Mouse (Mus musculus) limb, embryonic 14.5 days (tissue): ENCODE measurements around the gene Sgca. TPM values are rescaled to one million over a fixed set of nuclear protein-coding genes. Genes with fewer than 3 reads are reported as not detected.

ENCODE experiments used
- ATAC-seq: fragments of 200-750 bp; cut with Nextera tagmentation; 2 replicates; pipeline ENCODE4 v1.8.0; 2017; ENCODE audit warnings: low read depth, moderate number of reproducible peaks, moderate TSS enrichment; ENCODE audit not compliant: low FRiP score
- DNase-seq: peaks from one replicate; pipeline ENCODE4 v3.0.0-alpha.2; 2015; ENCODE audit warnings: low spot score
- H3K27ac ChIP-seq: fragments of 300-500 bp; sonication (generic); replicated peaks from 2 replicates; pipeline ENCODE4 v1.5.1; 2014; ENCODE audit warnings: low read depth, mild to moderate bottlenecking, low read length, moderate library complexity, mixed read lengths
- H3K27me3 ChIP-seq: fragments of 300-500 bp; sonication (generic); 2 replicates; pipeline ENCODE4 v1.6.1; 2014; ENCODE audit warnings: low read length, mixed read lengths; ENCODE audit not compliant: control insufficient read depth, insufficient read depth
- H3K36me3 ChIP-seq: fragments of 300-500 bp; sonication (generic); 2 replicates; pipeline ENCODE4 v1.6.1; 2014; ENCODE audit warnings: mild to moderate bottlenecking, low read length, moderate library complexity, mixed read lengths; ENCODE audit not compliant: control insufficient read depth, insufficient read depth
- H3K4me1 ChIP-seq: fragments of 300-500 bp; sonication (generic); 2 replicates; pipeline ENCODE4 v1.6.1; 2014; ENCODE audit warnings: antibody characterized with exemption, low read length, mixed read lengths; ENCODE audit not compliant: control insufficient read depth, insufficient read depth
- H3K4me2 ChIP-seq: fragments of 300-500 bp; sonication (generic); replicated peaks from 2 replicates; pipeline ENCODE4 v1.6.1; 2014; ENCODE audit warnings: low read depth, mild to moderate bottlenecking, low read length, moderate library complexity; ENCODE audit not compliant: severe bottlenecking
- H3K4me3 ChIP-seq: fragments of 300-500 bp; sonication (generic); replicated peaks from 2 replicates; pipeline ENCODE4 v1.5.1; 2014; ENCODE audit warnings: low read length
- H3K9ac ChIP-seq: fragments of 300-500 bp; sonication (generic); 2 replicates; pipeline ENCODE4 v1.6.1; 2014; ENCODE audit warnings: mild to moderate bottlenecking, low read depth, low read length, moderate library complexity; ENCODE audit not compliant: severe bottlenecking
- H3K9me3 ChIP-seq: fragments of 300-500 bp; sonication (generic); 2 replicates; pipeline ENCODE4 v1.6.1; 2016; ENCODE audit warnings: low read length; ENCODE audit not compliant: control insufficient read depth
- POLR2A ChIP-seq: fragments of 200-500 bp; IDR thresholded peaks from 2 replicates; pipeline ENCODE4 v1.8.0; 2012; ENCODE audit warnings: inconsistent platforms, mild to moderate bottlenecking, moderate library complexity, borderline replicate concordance; ENCODE audit not compliant: insufficient read depth, insufficient read length; ENCODE audit errors: extremely low read depth
- WGBS: fragments of 180-500 bp; shearing (Covaris S2); extraction: QIAGEN DNeasy Blood & Tissue Kit; methylation state at CpG from one replicate; pipeline ENCODE4 v1.1.7; 2014; 5-methylcytosine and 5-hydroxymethylcytosine counted together
- polyA plus RNA-seq, 2 experiments: library from polyadenylated mRNA; depleted of rRNA in 1 of 2; stranded (reverse) in 1 of 2; unstranded in 1 of 2; fragments of >200 nt; fragmentation: Nextera tagmentation in 1 of 2; extraction: Ambion mirVana in 1 of 2; gene quantifications; 2 replicates each; pipeline versions ENCODE4 v1.2.1 to v1.2.3; 2012 to 2014

The Sgca gene
- polyA plus RNA-seq, 2 experiments = 10.2 to 32.9 TPM

GRCm38 (mm10) chr11:94996984-94997383, 20.9 kb upstream of the Sgca start:
- Histone ChIP-seq H3K36me3 (peaks cover 71% of the 10 kb centered on the region), H3K27ac (no peak overlapping the region), H3K9ac (no peak overlapping the region), H3K4me3 (no peak overlapping the region), H3K4me1 (peaks cover 38% of the 10 kb centered on the region), H3K27me3 (no peaks in the 10 kb centered on the region), H3K9me3 (no peaks in the 10 kb centered on the region), H3K4me2 (no peak overlapping the region)
- ATAC-seq = no peak
- 90% methylated on average over 6 of the region's 6 CpGs for WGBS
- DNase-seq = no peak
- TF ChIP-seq POLR2A = no peak

- peaks cover 38% of the 10 kb centered on the region for H3K4me1 ChIP-seq
- H3K36me3 ChIP-seq = peaks cover 63% of the 10 kb centered on the region
- WGBS = 88% methylated on average over 8 of the region's 8 CpGs
- no peak for TF ChIP-seq POLR2A
- no peaks in the 10 kb centered on the region for H3K9me3 ChIP-seq
- DNase-seq = no peak
- no peak for ATAC-seq
- no peak overlapping the region for H3K4me3 ChIP-seq
- no peaks in the 10 kb centered on the region for H3K27me3 ChIP-seq
- H3K4me2 ChIP-seq = no peak overlapping the region
- no peak overlapping the region for H3K27ac ChIP-seq
- H3K9ac ChIP-seq = 0 out of 2 replicates have a peak overlapping the region, but pooled peaks have one; percentile 21
Observed at GRCm38 (mm10) chr11:94996101-94996500, 20.0 kb upstream of the Sgca start.

- Histone ChIP-seq H3K4me3 (peak overlapping the region; percentile 87; the same call in 1 of the 2 replicates), H3K27me3 (no peaks in the 10 kb centered on the region), H3K27ac (no peak overlapping the region), H3K4me2 (peak overlapping the region; percentile 100), H3K36me3 (peaks cover 57% of the 10 kb centered on the region), H3K9me3 (no peaks in the 10 kb centered on the region), H3K9ac (peak overlapping the region; percentile 82), H3K4me1 (peaks cover 40% of the 10 kb centered on the region)
- 76% methylated on average over 11 of the region's 11 CpGs for WGBS
- DNase-seq (no peak), ATAC-seq (no peak)
- no peak for TF ChIP-seq POLR2A
Observed at GRCm38 (mm10) chr11:94994947-94995772, 19.0 kb upstream of the Sgca start.

- H3K9ac ChIP-seq = peak overlapping the region; percentile 82
- no peak for TF ChIP-seq POLR2A
- DNase-seq (no peak), ATAC-seq (no peak)
- H3K9me3 ChIP-seq = no peaks in the 10 kb centered on the region
- H3K27me3 ChIP-seq = no peaks in the 10 kb centered on the region
- peaks cover 50% of the 10 kb centered on the region for H3K36me3 ChIP-seq
- WGBS = 41% methylated on average over 10 of the region's 10 CpGs
- peak overlapping the region; percentile 87 for H3K4me3 ChIP-seq
- H3K27ac ChIP-seq = no peak overlapping the region
- peaks cover 44% of the 10 kb centered on the region for H3K4me1 ChIP-seq
- H3K4me2 ChIP-seq = peak overlapping the region; percentile 100
Observed at GRCm38 (mm10) chr11:94994208-94994814, 18.2 kb upstream of the Sgca start.

GRCm38 (mm10) chr11:94992754-94993606, 16.9 kb upstream of the Sgca start:
- Histone ChIP-seq H3K27ac (no peak overlapping the region; the same call in 1 of the 2 replicates), H3K36me3 (peaks cover 36% of the 10 kb centered on the region), H3K9ac (peak overlapping the region; percentile 82), H3K27me3 (no peaks in the 10 kb centered on the region), H3K4me2 (peak overlapping the region; percentile 100), H3K4me3 (peak overlapping the region; percentile 87), H3K9me3 (no peaks in the 10 kb centered on the region), H3K4me1 (peaks cover 57% of the 10 kb centered on the region)
- 1% methylated on average over 20 of the region's 22 CpGs for WGBS
- DNase-seq = peak; percentile 55
- no peak for TF ChIP-seq POLR2A
- no peak for ATAC-seq
